Mouse (Mus musculus) heart, embryonic 16.5 days (tissue): ENCODE measurements around the gene Camta1. TPM values are rescaled to one million over a fixed set of nuclear protein-coding genes. Genes with fewer than 3 reads are reported as not detected.
A peak's percentile ranks its signal among the peaks of the same experiment; 100 is the strongest.

Experiments
- ATAC-seq: fragments of 200-750 bp; cut with Nextera tagmentation; replicated peaks from 2 replicates; pipeline ENCODE4 v1.8.0; 2017; ENCODE audit warnings: moderate number of reproducible peaks; ENCODE audit not compliant: insufficient read depth, low FRiP score; ENCODE audit errors: extremely low read depth
- H3K27ac ChIP-seq: fragments of 300-500 bp; sonication (generic); 2 replicates; pipeline ENCODE4 v1.5.1; 2014; ENCODE audit warnings: mild to moderate bottlenecking, low read length, control low read depth, moderate library complexity
- H3K27me3 ChIP-seq: fragments of 300-500 bp; sonication (generic); 2 replicates; pipeline ENCODE4 v1.6.1; 2014; ENCODE audit warnings: low read length, mixed read lengths; ENCODE audit not compliant: control insufficient read depth, insufficient read depth
- H3K36me3 ChIP-seq: fragments of 300-500 bp; sonication (generic); 2 replicates; pipeline ENCODE4 v1.6.1; 2014; ENCODE audit not compliant: control insufficient read depth, insufficient read depth
- H3K4me1 ChIP-seq: fragments of 300-500 bp; sonication (generic); 2 replicates; pipeline ENCODE4 v1.6.1; 2014; ENCODE audit warnings: low read length, mixed read lengths; ENCODE audit not compliant: control insufficient read depth, insufficient read depth
- H3K4me2 ChIP-seq: fragments of 300-500 bp; sonication (generic); 2 replicates; pipeline ENCODE4 v1.6.1; 2014; ENCODE audit warnings: low read depth, mild to moderate bottlenecking, control low read depth, low read length
- H3K4me3 ChIP-seq: fragments of 300-500 bp; sonication (generic); 2 replicates; pipeline ENCODE4 v1.5.1; 2014; ENCODE audit warnings: mild to moderate bottlenecking, control low read depth, low read length
- H3K9ac ChIP-seq: fragments of 300-500 bp; sonication (generic); 2 replicates; pipeline ENCODE4 v1.6.1; 2014; ENCODE audit warnings: low read length, control low read depth
- H3K9me3 ChIP-seq: fragments of 300-500 bp; sonication (generic); replicated peaks from 2 replicates; pipeline ENCODE4 v1.6.1; 2016; ENCODE audit warnings: low read length; ENCODE audit not compliant: control insufficient read depth
- WGBS: fragments of 180-500 bp; shearing (Covaris S2); extraction: QIAGEN DNeasy Blood & Tissue Kit; methylation state at CpG from one replicate; pipeline ENCODE4 v1.1.7; 2014; 5-methylcytosine and 5-hydroxymethylcytosine counted together
- polyA plus RNA-seq: library from polyadenylated mRNA; unstranded; fragments of >200 nt; fragmentation: Nextera tagmentation; extraction: Ambion mirVana; gene quantifications from 2 replicates; pipeline ENCODE4 v1.2.1, GENCODE M21; 2015

Gene Camta1
- polyA plus RNA-seq, 1 experiment from 2014 or later: 141 TPM

DNA sequence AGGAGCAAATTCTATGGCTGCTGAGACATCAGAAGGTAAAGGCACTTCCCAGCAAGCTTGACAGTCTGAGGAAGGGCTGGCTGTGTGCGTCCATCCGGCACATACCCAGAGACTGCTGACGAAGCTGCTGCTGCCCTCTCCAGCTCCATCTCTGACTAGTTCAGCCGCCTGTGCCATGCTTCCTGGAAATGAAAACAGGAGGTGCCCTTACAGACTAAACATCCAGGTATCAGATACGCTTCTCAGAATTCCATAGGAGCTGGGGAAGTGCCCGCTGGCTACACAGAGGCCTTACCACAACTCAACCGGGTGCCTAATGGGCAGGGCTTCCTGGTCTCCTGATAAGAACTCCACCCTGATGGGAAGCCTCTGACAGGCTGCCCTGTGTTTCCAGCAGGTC, 903.1 kb downstream of the Camta1 start:
- Histone ChIP-seq H3K9me3 (no peaks in the 10 kb centered on the region), H3K4me1 (peaks cover 2% of the 10 kb centered on the region; the same call in 1 of the 2 replicates), H3K27me3 (no peaks in the 10 kb centered on the region), H3K9ac (no peak overlapping the region), H3K4me2 (no peak overlapping the region), H3K36me3 (no peaks in the 10 kb centered on the region), H3K4me3 (no peak overlapping the region), H3K27ac (no peak overlapping the region)
- no peak for ATAC-seq
- 65% methylated on average over 7 of the region's 7 CpGs for WGBS

DNA sequence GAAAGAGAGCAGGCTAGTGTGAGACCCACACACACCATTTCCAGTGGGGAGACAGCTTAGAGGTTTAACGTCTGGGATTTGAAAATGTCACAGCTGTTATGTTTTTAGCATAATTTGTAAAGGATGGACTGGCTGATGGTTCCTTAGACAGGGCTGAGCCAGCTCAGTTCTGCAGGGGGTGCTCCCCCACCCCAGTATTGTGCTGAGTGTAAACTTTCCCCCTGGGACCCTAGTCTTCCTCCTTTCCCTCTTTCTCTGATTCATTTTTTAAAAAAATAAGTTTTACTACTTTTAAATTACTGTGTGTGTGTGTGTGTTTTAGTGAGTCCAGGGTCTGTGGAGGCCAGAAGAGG, 904.6 kb downstream of the Camta1 start:
- WGBS: 45% methylated on average over 1 of the region's 1 CpGs
- ATAC-seq: no peak

DNA sequence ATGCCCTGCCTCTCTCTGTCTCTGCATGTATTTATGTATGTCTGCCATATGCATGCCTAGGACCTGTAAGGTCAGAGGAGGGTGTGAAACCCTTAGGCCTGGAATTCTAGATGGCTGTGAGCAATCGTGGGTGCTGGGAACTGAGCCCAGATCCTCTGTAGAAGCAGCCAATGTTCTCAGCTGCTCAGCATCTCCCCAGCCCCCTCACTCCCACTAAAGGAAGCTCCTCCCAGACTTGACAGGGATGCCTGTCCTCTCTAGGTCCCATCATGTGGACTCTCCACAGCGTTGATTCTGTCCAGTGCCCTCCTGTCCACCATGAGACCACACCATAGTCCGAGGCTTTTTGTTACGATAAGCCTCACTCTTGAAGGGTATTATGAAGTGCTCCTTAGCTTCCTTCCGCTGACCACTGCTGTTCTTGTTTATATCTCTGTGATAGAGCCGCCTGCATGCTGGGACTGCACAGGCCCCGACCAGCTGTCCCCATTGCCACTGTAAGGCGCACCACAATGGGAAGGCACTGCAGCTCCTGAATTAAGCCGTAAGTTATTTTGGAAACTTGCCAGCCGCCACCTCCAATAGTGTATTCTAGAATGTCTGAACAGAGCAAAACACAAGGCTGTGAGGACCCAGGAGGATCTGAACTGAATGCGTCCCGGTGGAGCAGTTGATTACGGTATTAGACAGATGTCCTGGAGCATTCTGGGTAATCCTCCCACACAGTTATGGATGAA, 905.1 kb downstream of the Camta1 start:
- WGBS: 59% methylated on average over 13 of the region's 13 CpGs
- no peaks in the 10 kb centered on the region for H3K4me1 ChIP-seq
- no peak for ATAC-seq

More for the DNA sequence above, 904.6 kb downstream of the Camta1 start:
- Histone ChIP-seq H3K4me3 (no peak overlapping the region), H3K4me2 (no peak overlapping the region), H3K27me3 (no peaks in the 10 kb centered on the region), H3K9me3 (no peaks in the 10 kb centered on the region), H3K36me3 (no peaks in the 10 kb centered on the region), H3K4me1 (peaks cover 1% of the 10 kb centered on the region; the same call in 1 of the 2 replicates), H3K9ac (no peak overlapping the region), H3K27ac (no peak overlapping the region)

DNA sequence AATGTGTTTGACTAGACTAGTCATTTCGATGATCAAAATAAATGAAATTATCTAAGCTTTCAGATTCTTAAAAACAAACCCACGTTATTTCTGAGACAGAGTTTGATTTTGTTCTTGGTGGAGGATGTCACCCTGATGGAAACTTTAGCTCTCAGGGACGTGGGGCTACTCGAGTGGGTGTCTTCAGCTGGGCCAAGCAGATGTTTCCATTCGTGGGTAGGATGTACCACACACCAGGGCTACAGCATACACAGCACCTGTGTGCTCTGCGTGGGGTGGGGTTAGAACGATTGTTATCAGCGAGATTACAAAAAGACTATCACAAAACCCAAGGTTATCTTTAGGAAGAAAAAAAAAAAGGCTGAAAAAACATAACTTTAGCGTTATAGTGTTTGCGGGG, 910.7 kb downstream of the Camta1 start:
- no peak overlapping the region for H3K9ac ChIP-seq
- no peaks in the 10 kb centered on the region for H3K4me1 ChIP-seq
- no peaks in the 10 kb centered on the region for H3K9me3 ChIP-seq
- ATAC-seq: no peak
- no peak overlapping the region for H3K4me3 ChIP-seq
- H3K36me3 ChIP-seq: no peaks in the 10 kb centered on the region
- H3K27ac ChIP-seq: no peak overlapping the region
- no peaks in the 10 kb centered on the region for H3K27me3 ChIP-seq
- no peak overlapping the region for H3K4me2 ChIP-seq
- 67% methylated on average over 10 of the region's 10 CpGs for WGBS

More for the DNA sequence above, 905.1 kb downstream of the Camta1 start:
- H3K27ac ChIP-seq: no peak overlapping the region
- no peak overlapping the region for H3K4me3 ChIP-seq
- H3K9ac ChIP-seq: no peak overlapping the region
- H3K9me3 ChIP-seq: no peaks in the 10 kb centered on the region
- no peaks in the 10 kb centered on the region for H3K36me3 ChIP-seq
- H3K4me2 ChIP-seq: no peak overlapping the region
- H3K27me3 ChIP-seq: no peaks in the 10 kb centered on the region

DNA sequence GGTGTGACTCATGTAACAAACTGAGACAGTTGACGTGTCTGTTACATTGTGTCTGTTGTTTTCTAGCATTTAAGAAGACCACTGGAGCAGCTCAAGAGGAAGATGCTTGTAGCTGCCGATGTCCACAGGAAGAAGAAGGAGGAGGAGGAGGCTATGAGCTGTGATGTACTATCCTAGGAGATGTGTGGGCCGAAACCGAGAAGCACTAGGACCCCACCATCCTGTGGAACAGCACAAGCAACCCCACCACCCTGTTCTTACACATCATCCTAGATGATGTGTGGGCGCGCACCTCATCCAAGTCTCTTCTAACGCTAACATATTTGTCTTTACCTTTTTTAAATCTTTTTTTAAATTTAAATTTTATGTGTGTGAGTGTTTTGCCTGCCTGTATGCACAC, 917.0 kb downstream of the Camta1 start:
- ATAC-seq: no peak
- 92% methylated on average over 7 of the region's 7 CpGs for WGBS

DNA sequence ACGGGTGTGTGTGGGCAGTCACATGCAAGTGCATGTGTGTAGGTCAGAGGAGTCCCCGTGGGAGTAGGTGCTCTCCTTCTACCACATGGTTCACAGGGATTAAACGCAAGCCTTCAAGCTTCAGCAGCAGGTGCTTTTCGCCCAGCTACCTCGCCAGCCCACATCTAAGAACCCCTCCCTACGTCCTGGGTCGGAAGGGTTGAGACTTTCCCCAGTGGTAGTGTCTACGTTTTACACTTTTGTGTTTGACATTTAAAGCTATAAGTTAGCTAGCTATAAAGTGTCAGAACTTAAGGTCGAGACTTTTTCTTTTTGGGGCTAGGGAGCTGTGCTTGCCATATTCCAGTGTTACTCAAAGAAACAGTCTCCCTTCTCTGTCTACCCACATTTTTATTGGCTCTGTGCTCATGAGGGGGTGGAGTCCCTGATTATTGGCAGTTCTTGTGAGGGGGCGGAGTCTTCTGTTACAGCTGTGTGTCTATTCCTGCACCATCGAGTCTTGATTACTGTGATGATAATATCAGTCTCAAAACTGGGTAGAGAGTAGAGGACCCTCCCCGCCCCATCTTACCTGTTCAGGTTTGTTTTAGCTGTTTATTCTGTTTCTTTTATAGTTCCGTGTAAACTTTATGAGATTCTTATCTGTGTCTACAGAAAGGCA, 921.6 kb downstream of the Camta1 start:
- peak; percentile 33; the same call in 1 of the 2 replicates for ATAC-seq
- 56% methylated on average over 13 of the region's 13 CpGs for WGBS

More for the DNA sequence above, 917.0 kb downstream of the Camta1 start:
- Histone ChIP-seq H3K4me3 (no peak overlapping the region), H3K27ac (no peak overlapping the region), H3K27me3 (no peaks in the 10 kb centered on the region), H3K9ac (no peak overlapping the region), H3K9me3 (no peaks in the 10 kb centered on the region), H3K4me1 (no peaks in the 10 kb centered on the region), H3K4me2 (no peak overlapping the region), H3K36me3 (no peaks in the 10 kb centered on the region)

DNA sequence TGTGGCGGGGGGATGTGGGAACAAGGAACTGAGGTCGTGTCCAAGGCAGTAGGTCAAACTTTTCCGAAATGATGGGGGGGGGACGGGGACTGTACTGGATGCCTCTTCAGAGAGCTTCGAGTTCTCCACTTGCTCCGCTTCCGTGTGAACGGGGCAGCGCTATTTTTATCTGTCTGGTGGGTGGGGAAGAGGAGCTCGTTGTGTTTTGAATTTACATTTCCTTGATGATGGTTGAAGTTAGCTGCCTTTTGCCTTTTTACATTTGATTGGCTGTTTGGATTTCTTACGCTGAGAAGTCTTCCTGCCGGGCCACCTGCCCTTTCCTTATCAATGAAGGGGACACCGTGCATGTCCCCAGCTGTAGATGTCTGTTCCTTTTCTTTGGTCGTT, 923.6 kb downstream of the Camta1 start:
- Histone ChIP-seq H3K27ac (no peak overlapping the region), H3K36me3 (no peaks in the 10 kb centered on the region), H3K9me3 (no peaks in the 10 kb centered on the region), H3K9ac (no peak overlapping the region), H3K4me2 (peak overlapping the region; percentile 60), H3K4me3 (peak overlapping the region; percentile 24), H3K27me3 (no peaks in the 10 kb centered on the region), H3K4me1 (peaks cover 3% of the 10 kb centered on the region; the same call in 1 of the 2 replicates)
- no peak for ATAC-seq
- 24% methylated on average over 14 of the region's 14 CpGs for WGBS

More for the DNA sequence above, 921.6 kb downstream of the Camta1 start:
- H3K4me3 ChIP-seq: no peak overlapping the region
- no peak overlapping the region for H3K4me2 ChIP-seq
- H3K9ac ChIP-seq: no peak overlapping the region
- H3K36me3 ChIP-seq: no peaks in the 10 kb centered on the region
- H3K9me3 ChIP-seq: no peaks in the 10 kb centered on the region
- H3K4me1 ChIP-seq: peaks cover 3% of the 10 kb centered on the region; the same call in 1 of the 2 replicates
- H3K27ac ChIP-seq: no peak overlapping the region
- no peaks in the 10 kb centered on the region for H3K27me3 ChIP-seq

DNA sequence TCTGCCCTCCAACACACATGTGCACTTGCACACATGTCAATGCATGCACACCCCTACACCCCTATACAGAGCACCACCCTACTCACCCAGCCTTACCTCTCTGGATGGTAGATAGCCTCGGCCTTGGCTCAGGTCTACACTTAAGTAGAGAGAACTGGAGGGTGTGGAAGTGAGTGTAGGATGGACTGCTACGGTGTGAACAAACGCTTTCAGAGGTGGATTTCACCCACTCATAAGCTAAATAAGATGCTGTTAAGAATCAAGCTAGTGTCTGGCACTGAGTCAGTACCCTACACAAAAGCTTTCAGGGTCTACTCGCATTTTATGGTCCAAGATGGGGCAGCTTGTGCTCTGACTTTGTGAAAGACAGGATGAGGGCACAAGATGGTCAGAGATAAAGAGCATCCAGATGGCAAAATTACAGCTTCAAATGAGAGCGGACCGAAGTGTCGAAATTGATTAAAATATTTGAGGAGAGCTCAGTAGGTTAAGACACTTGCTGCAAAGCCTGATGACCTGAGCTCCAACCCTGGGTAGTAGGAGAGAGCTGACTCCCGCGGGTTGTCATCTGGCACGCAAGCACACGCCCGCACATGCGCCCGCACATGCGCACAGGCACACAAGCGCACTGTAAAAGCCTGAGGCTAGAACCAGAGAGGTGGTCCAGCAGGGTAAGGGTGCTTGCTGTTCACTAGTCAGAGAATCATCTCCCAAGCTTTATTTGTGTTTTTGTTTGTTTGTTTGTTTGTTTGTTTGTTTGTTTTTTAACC, 924.2 kb downstream of the Camta1 start:
- Histone ChIP-seq H3K27me3 (no peaks in the 10 kb centered on the region), H3K4me3 (peak overlapping the region; percentile 24), H3K9me3 (no peaks in the 10 kb centered on the region), H3K27ac (no peak overlapping the region), H3K4me2 (peak overlapping the region; percentile 60), H3K9ac (no peak overlapping the region), H3K4me1 (peaks cover 3% of the 10 kb centered on the region; the same call in 1 of the 2 replicates), H3K36me3 (no peaks in the 10 kb centered on the region)
- WGBS: 76% methylated on average over 16 of the region's 16 CpGs
- no peak for ATAC-seq

DNA sequence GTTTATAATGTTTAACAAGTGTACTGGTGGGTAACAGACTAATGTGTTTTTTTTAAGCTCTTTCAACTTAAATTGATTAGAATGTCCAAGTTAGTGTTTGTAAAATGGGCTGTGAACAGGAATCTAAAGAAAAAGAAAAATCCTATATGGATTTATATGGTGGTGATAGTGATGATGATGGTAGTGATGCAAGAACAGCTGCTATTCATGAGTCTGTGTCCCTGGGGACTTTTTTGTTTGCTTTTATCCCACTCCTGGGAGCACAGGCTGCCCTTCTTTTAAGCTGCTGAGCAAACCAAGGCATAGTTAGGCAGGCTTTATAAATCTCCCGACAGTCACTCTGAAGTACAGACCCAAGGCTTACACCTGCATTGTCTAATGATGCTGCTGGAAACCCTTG, 928.2 kb downstream of the Camta1 start:
- Histone ChIP-seq H3K36me3 (no peaks in the 10 kb centered on the region), H3K27me3 (no peaks in the 10 kb centered on the region), H3K4me2 (no peak overlapping the region), H3K27ac (no peak overlapping the region), H3K4me1 (peaks cover 3% of the 10 kb centered on the region; the same call in 1 of the 2 replicates), H3K9me3 (no peaks in the 10 kb centered on the region), H3K4me3 (no peak overlapping the region), H3K9ac (no peak overlapping the region)
- no peak for ATAC-seq
- 67% methylated on average over 1 of the region's 1 CpGs for WGBS
